Comparison of ENCODE assay signal across 8 mouse cellular contexts in the genomic region with DNA sequence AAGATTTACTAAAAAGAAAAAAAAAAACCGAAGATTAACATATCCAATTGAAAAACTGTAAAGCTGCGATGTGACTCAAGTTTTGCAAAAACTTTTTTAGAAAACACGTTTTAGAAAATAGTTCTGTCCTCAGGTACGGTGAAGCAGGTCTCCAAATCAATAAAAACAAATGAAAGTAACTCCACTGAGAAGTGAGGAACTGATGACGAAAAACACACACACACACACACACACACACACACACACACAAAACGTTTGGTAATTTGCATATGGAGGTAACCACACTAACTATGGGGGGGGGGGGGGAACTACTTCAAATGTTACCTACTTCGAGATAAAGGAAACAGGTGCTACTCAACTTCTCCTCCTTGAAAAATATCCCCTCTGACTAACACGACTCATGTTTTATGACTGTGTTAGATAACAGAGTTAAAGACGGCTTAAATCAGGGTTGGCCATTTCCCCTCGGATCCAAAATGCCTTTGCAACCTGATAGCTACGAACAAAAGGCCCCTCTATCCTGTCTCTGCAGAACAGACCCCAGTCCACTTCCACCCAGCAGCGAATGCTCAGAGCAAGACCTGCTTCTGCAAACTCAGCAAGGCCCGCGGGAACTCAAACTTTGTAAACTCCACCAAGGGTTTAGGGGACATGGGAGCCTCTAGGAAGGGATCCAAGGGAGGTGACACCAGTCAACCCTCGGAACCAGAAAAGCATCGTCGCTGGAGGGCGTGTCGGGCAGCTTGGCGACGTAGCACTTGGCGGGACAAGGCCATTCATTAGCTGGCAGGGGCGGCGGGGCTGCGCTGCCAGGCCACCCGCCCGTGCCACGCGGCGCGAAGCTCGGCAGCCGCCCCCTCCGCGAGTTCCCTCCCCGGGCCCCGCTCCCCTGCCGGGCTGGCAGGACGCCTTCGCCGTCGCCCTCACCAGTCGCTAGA. TPM values are rescaled to one million over a fixed set of nuclear protein-coding genes. Genes with fewer than 3 reads are reported as not detected.
DNase-seq lines count a peak whose midpoint lies in the region; ATAC-seq and TF ChIP-seq lines count a peak whose summit lies in the region.

No protein-coding gene starts in this region.

- ATAC-seq in intestine, embryonic 16.5 days = peak; percentile 79
- ATAC-seq in limb, embryonic 14.5 days (ENCODE audit: low FRiP score, low read depth) = peak; percentile 72
- ATAC-seq in midbrain, embryonic 16.5 days = peak; percentile 83

- H3K4me2 ChIP-seq in intestine, embryonic 16.5 days (ENCODE audit: low read depth, low read length) = peak overlapping the region; percentile 72
- peak overlapping the region; percentile 66 for H3K4me2 ChIP-seq in limb, embryonic 14.5 days (replicated peaks; ENCODE audit: low read depth, low read length, severe bottlenecking)
- peak overlapping the region; percentile 86 for H3K4me2 ChIP-seq in midbrain, embryonic 16.5 days (ENCODE audit: low read length)

- intact Hi-C loops in left cerebral cortex, postnatal 36 days (cut with DNase I) = no loop called here

- H3K4me1 ChIP-seq in intestine, embryonic 16.5 days (ENCODE audit: control insufficient read depth, insufficient read depth, low read length) = peaks cover 11% of the 10 kb centered on the region
- H3K4me1 ChIP-seq in limb, embryonic 14.5 days (ENCODE audit: control insufficient read depth, insufficient read depth, low read length) = 0 out of 2 replicates have a peak, but pooled peaks cover 5% of the 10 kb centered on the region
- peaks cover 16% of the 10 kb centered on the region for H3K4me1 ChIP-seq in midbrain, embryonic 16.5 days (ENCODE audit: control insufficient read depth, insufficient read depth, low read length)

- no peaks in the 10 kb centered on the region for H3K36me3 ChIP-seq in intestine, embryonic 16.5 days (ENCODE audit: control insufficient read depth, insufficient read depth, low read length)
- peaks cover 5% of the 10 kb centered on the region for H3K36me3 ChIP-seq in limb, embryonic 14.5 days (ENCODE audit: control insufficient read depth, insufficient read depth, low read length)
- 0 out of 2 replicates have a peak, but pooled peaks cover under 1% of the 10 kb centered on the region for H3K36me3 ChIP-seq in midbrain, embryonic 16.5 days (ENCODE audit: control insufficient read depth, insufficient read depth, low read length)

- H3K27me3 ChIP-seq in intestine, embryonic 16.5 days (replicated peaks; ENCODE audit: control insufficient read depth, insufficient read depth, low read length) = no peaks in the 10 kb centered on the region
- H3K27me3 ChIP-seq in limb, embryonic 14.5 days (ENCODE audit: control insufficient read depth, insufficient read depth, low read length) = no peaks in the 10 kb centered on the region
- no peaks in the 10 kb centered on the region for H3K27me3 ChIP-seq in midbrain, embryonic 16.5 days (ENCODE audit: control insufficient read depth, insufficient read depth, low read depth, low read length)

- H3K9me3 ChIP-seq in intestine, embryonic 16.5 days (ENCODE audit: control insufficient read depth, low read length) = no peaks in the 10 kb centered on the region
- no peaks in the 10 kb centered on the region for H3K9me3 ChIP-seq in limb, embryonic 14.5 days (ENCODE audit: control insufficient read depth, low read length)
- no peaks in the 10 kb centered on the region for H3K9me3 ChIP-seq in midbrain, embryonic 16.5 days (replicated peaks; ENCODE audit: control insufficient read depth, low read length, poor library complexity, severe bottlenecking)

- DNase-seq in left cerebral cortex, adult 11 months (ENCODE audit: low spot score) = peak; percentile 71
- no peak for DNase-seq in left cerebral cortex, postnatal 36 days (ENCODE audit: low spot score in 2 of 2)
- DNase-seq in embryo, embryonic 10.5 days (ENCODE audit: low spot score) = peak; percentile 82
- DNase-seq in gastrocnemius, postnatal 25 days = peak; percentile 84
- peak; percentile 75 for DNase-seq in limb, embryonic 14.5 days (ENCODE audit: low spot score)
- DNase-seq in spleen, postnatal 36 days (ENCODE audit: low spot score in 2 of 2) = peak; percentile 70 to 77

- WGBS in intestine, embryonic 16.5 days = 2% methylated on average over 41 of the region's 43 CpGs
- WGBS in limb, embryonic 14.5 days = 1% methylated on average over 35 of the region's 43 CpGs
- under 1% methylated on average over 35 of the region's 43 CpGs for WGBS in midbrain, embryonic 16.5 days

- peak overlapping the region; percentile 99 for H3K9ac ChIP-seq in intestine, embryonic 16.5 days (ENCODE audit: low read depth, low read length)
- H3K9ac ChIP-seq in limb, embryonic 14.5 days (ENCODE audit: low read depth, low read length, severe bottlenecking) = peak overlapping the region; percentile 99
- peak overlapping the region; percentile 99 for H3K9ac ChIP-seq in midbrain, embryonic 16.5 days (ENCODE audit: low read depth, low read length)

- H3K4me3 ChIP-seq in intestine, embryonic 16.5 days (ENCODE audit: low read length) = peak overlapping the region; percentile 97
- H3K4me3 ChIP-seq in limb, embryonic 14.5 days (replicated peaks; ENCODE audit: low read length) = peak overlapping the region; percentile 94
- peak overlapping the region; percentile 96 for H3K4me3 ChIP-seq in midbrain, embryonic 16.5 days (ENCODE audit: low read depth, low read length)

- H3K27ac ChIP-seq in intestine, embryonic 16.5 days (ENCODE audit: low read length) = peak overlapping the region; percentile 99
- H3K27ac ChIP-seq in limb, embryonic 14.5 days (replicated peaks; ENCODE audit: low read depth, low read length) = peak overlapping the region; percentile 99
- peak overlapping the region; percentile 99 for H3K27ac ChIP-seq in midbrain, embryonic 16.5 days (ENCODE audit: low read length)

- TF ChIP-seq POLR2A in limb, embryonic 14.5 days (IDR thresholded peaks at IDR 0.05; ENCODE audit: borderline replicate concordance, extremely low read depth, insufficient read depth, insufficient read length) = peak; percentile 85; the same call in 1 of the 2 replicates

RNA-seq across cellular contexts. Expression of gene Ibtk, which starts 0.7 kb away (rescaled TPM):
- total RNA-seq in left cerebral cortex, postnatal 36 days (2021) = 10 to 100 TPM; 18.1 to 26.2 TPM
- total RNA-seq in gastrocnemius, postnatal 25 days (2021) = 10 to 100 TPM; 59.4 to 60.6 TPM
- polyA plus RNA-seq in intestine, embryonic 16.5 days (2015; fragmentation: Nextera tagmentation; extraction: Ambion mirVana) = 21.3 and 23.3 TPM in 2 replicates
- polyA plus RNA-seq in limb, embryonic 14.5 days (2012; rRNA removed) = 19.0 and 21.7 TPM in 2 replicates
- polyA plus RNA-seq in limb, embryonic 14.5 days (2014; fragmentation: Nextera tagmentation; extraction: Ambion mirVana) = 41.8 and 43.5 TPM in 2 replicates
- 28.4 and 31.8 TPM in 2 replicates for polyA plus RNA-seq in midbrain, embryonic 16.5 days (2015; fragmentation: Nextera tagmentation; extraction: Ambion mirVana)

Comparison
In these comparisons a context has a peak if more than half of its experiments do, and no peak if none do; other contexts are left out.
1. DNase-seq: peak in left cerebral cortex, adult 11 months (single experiment), embryo, embryonic 10.5 days (single experiment), gastrocnemius, postnatal 25 days (single experiment), limb, embryonic 14.5 days (single experiment) and spleen, postnatal 36 days (2 of 2); none in left cerebral cortex, postnatal 36 days (0 of 2).
2. Peak in every context shown above with its lines, with median percentiles within 50 percentile points of each other: ATAC-seq, H3K27ac ChIP-seq, H3K4me2 ChIP-seq, H3K4me3 ChIP-seq and H3K9ac ChIP-seq.